11 mouse cellular contexts compared by ENCODE assay signal in genomic region chr13:35030979-35031683, GRCm38 (mm10). TPM values are rescaled to one million over a fixed set of nuclear protein-coding genes. Genes with fewer than 3 reads are reported as not detected.
DNase-seq lines count a peak whose midpoint lies in the region; ATAC-seq and TF ChIP-seq lines count a peak whose summit lies in the region.
"Had no signal": no experiment of that assay in that cellular context is flagged by ENCODE, and none has a peak within 500 bp of the region (broad histone marks: within the 10 kb centered on the region; RNA-seq: fewer than 3 reads in every experiment).

No protein-coding gene starts in this region.

- intact Hi-C loops in heart, postnatal 10 days (cut with DNase I), result loop anchor here (1.0 to 5.0 kb wide), 2 partner anchors 741 to 916 kb away; no protein-coding TSS in a partner anchor
- intact Hi-C loops in heart, postnatal 25 days (cut with DNase I), result loop anchor here (2.0 to 5.0 kb wide), 3 partner anchors 389 to 916 kb away; no protein-coding TSS in a partner anchor
- intact Hi-C loops in left cerebral cortex, adult 2 months (cut with DNase I), result loop anchor here (1.0 kb wide), 2 partner anchors 741 to 916 kb away; no protein-coding TSS in a partner anchor
- intact Hi-C loops in left cerebral cortex, postnatal 14 days (cut with DNase I), result loop anchor here (10.0 kb wide), 1 partner anchor 744 kb away; no protein-coding TSS in a partner anchor

- peak; percentile 60 for TF ChIP-seq CTCF in left cerebral cortex, adult 2 months (IDR thresholded peaks at IDR 0.05)
- TF ChIP-seq CTCF in Patski (IDR thresholded peaks at IDR 0.05), result peak; percentile 37

- ATAC-seq in Patski, result no peak

- POLR2A ChIA-PET in Patski (lab: Charles Lee), result interaction anchor here (0.6 kb wide), 1 partner anchor 930 kb away, joined by 4 read pairs; no protein-coding TSS in a partner anchor

- H3K4me3 ChIP-seq in left cerebral cortex, adult 2 months, result no peak overlapping the region
- H3K4me3 ChIP-seq: hindbrain, embryonic 10.5 days; liver, embryonic 15.5 days; midbrain, embryonic 12.5 days had no signal

- H3K27ac ChIP-seq in left cerebral cortex, adult 2 months, result no peak overlapping the region
- H3K27ac ChIP-seq: hindbrain, embryonic 10.5 days; liver, embryonic 15.5 days; midbrain, embryonic 12.5 days had no signal

- DNase-seq in heart, postnatal 10 days, result peak; percentile 20 to 27
- DNase-seq in heart, postnatal 25 days (ENCODE audit: low spot score), result no peak
- peak in 1 of 2 experiments; percentile 22 for DNase-seq in left cerebral cortex, adult 2 months (ENCODE audit: extremely low spot score in 1 of 2, low spot score in 2 of 2)
- no peak for DNase-seq in left cerebral cortex, adult 8-10 months (ENCODE audit: low spot score in 2 of 2)
- DNase-seq in Patski (ENCODE audit: low read depth, low spot score), result no peak
- DNase-seq in left cerebral cortex, postnatal 14 days (ENCODE audit: low spot score in 2 of 2), result peak; percentile 34 to 37
- DNase-seq in adrenal gland, adult 18-20 months (ENCODE audit: low spot score in 2 of 2), result no peak
- DNase-seq: gastrocnemius, postnatal 25 days had no signal

- in situ Hi-C loops in Patski (cut with MboI; ENCODE audit: low pct_unique_long_range_greater_than_20kb), result loop anchor here (10.0 kb wide), 1 partner anchor 914 kb away; no protein-coding TSS in a partner anchor

- H3K27me3 ChIP-seq in Patski, result no peaks in the 10 kb centered on the region
- H3K27me3 ChIP-seq: liver, embryonic 15.5 days; midbrain, embryonic 12.5 days had no signal

- CTCF ChIA-PET in Patski (lab: Charles Lee), result interaction anchor here (0.7 to 1.8 kb wide), 5 partner anchors 36 to 917 kb away, joined by 3 to 5 read pairs (median 3); no protein-coding TSS in a partner anchor

RNA-seq across cellular contexts. Expression of gene Eci2, which starts 4.2 kb away (rescaled TPM):
- total RNA-seq in heart, postnatal 10 days (2021), result 100 to 1,000 TPM; 295 to 312 TPM
- 100 to 1,000 TPM; 262 to 265 TPM for total RNA-seq in heart, postnatal 25 days (2021)
- 10 to 100 TPM; 39.4 to 41.5 TPM for total RNA-seq in left cerebral cortex, adult 2 months (2021)
- 10 to 100 TPM; 46.2 to 59.1 (median 50.7) TPM for total RNA-seq in left cerebral cortex, adult 8-10 months (2022)
- 453 TPM for polyA plus RNA-seq in Patski (2021)
- total RNA-seq in left cerebral cortex, postnatal 14 days (2021), result 10 to 100 TPM; 36.7 to 45.2 TPM
- 100 to 1,000 TPM; 105 to 116 TPM for total RNA-seq in adrenal gland, adult 18-20 months (2021)

Comparison
In these comparisons a context has a peak if more than half of its experiments do, and no peak if none do; other contexts are left out.
1. DNase-seq: peak in heart, postnatal 10 days (2 of 2) and left cerebral cortex, postnatal 14 days (2 of 2); none in heart, postnatal 25 days (single experiment), left cerebral cortex, adult 8-10 months (0 of 2), Patski (single experiment) and adrenal gland, adult 18-20 months (0 of 2).